Mouse (Mus musculus) heart, postnatal 25 days (tissue): ENCODE results near the gene Fah. TPM values are rescaled to one million over a fixed set of nuclear protein-coding genes. Genes with fewer than 3 reads are reported as not detected.

Experiments
- total RNA-seq, 2 experiments: library from RNA; stranded (reverse); gene quantifications; 2 replicates each; pipeline ENCODE4 v1.2.3; 2021

Fah gene
- total RNA-seq, 2 experiments from 2014 or later: 10.0 to 13.9 TPM

Other genes with a start within 250 kb of the Fah start
- under 1 TPM; 0.18 to 0.92 TPM for gene Arnt2, start 196.5 kb downstream of the Fah start, total RNA-seq
- under 1 TPM; 0.36 to 0.42 TPM for gene Gm2115, start 77.8 kb downstream of the Fah start, total RNA-seq
- 100 to 1,000 TPM in 1 of 2 experiments, 10 to 100 TPM in 1; 96.6 to 101 TPM for gene Zfand6, start 83.2 kb upstream of the Fah start, total RNA-seq
- gene Olfr291, start 246.8 kb upstream of the Fah start, total RNA-seq: not detected